Mouse (Mus musculus): ENCODE data around the gene Ldb1. TPM values are rescaled to one million over a fixed set of nuclear protein-coding genes. Genes with fewer than 3 reads are reported as not detected.

Gene Ldb1
- total RNA-seq, 2 experiments from 2014 or later: 113 to 119 TPM

GRCm38 (mm10) chr19:46041933-46042475 is 3.0 kb downstream of the Ldb1 start:
- Histone ChIP-seq H3K4me3 (peak overlapping the region; percentile 82), H3K27ac (peak overlapping the region; percentile 96)
- TF ChIP-seq CTCF (conservative IDR thresholded peaks at IDR 0.05): no peak
- DNase-seq (ENCODE audit: low spot score in 2 of 2): peak; percentile 80 to 83

GRCm38 (mm10) chr19:46041299-46041932 is 3.6 kb downstream of the Ldb1 start:
- Histone ChIP-seq H3K4me3 (peak overlapping the region; percentile 82), H3K27ac (peak overlapping the region; percentile 96)
- no peak for TF ChIP-seq CTCF (conservative IDR thresholded peaks at IDR 0.05)
- DNase-seq (ENCODE audit: low spot score in 2 of 2): no peak

GRCm38 (mm10) chr19:46040149-46040902 is 4.7 kb downstream of the Ldb1 start:
- no peak for TF ChIP-seq CTCF (conservative IDR thresholded peaks at IDR 0.05)
- Histone ChIP-seq H3K27ac (peak overlapping the region; percentile 96), H3K4me3 (peak overlapping the region; percentile 66)
- DNase-seq (ENCODE audit: low spot score in 2 of 2): no peak

- no peak for TF ChIP-seq CTCF (conservative IDR thresholded peaks at IDR 0.05)
- Histone ChIP-seq H3K27ac (peak overlapping the region; percentile 96), H3K4me3 (peak overlapping the region; percentile 66)
- DNase-seq (ENCODE audit: low spot score in 2 of 2): peak; percentile 82 to 88
Measured at GRCm38 (mm10) chr19:46039478-46039877, 5.5 kb downstream of the Ldb1 start.

GRCm38 (mm10) chr19:46038851-46039260 is 6.2 kb downstream of the Ldb1 start:
- no peak for DNase-seq (ENCODE audit: low spot score in 2 of 2)
- Histone ChIP-seq H3K4me3 (peak overlapping the region; percentile 66), H3K27ac (peak overlapping the region; percentile 96)
- TF ChIP-seq CTCF (conservative IDR thresholded peaks at IDR 0.05): no peak

GRCm38 (mm10) chr19:46037925-46038850 is 6.8 kb downstream of the Ldb1 start:
- Histone ChIP-seq H3K27ac (peak overlapping the region; percentile 96), H3K4me3 (peak overlapping the region; percentile 66)
- DNase-seq (ENCODE audit: low spot score in 2 of 2): no peak
- no peak for TF ChIP-seq CTCF (conservative IDR thresholded peaks at IDR 0.05)

- Histone ChIP-seq H3K4me3 (peak overlapping the region; percentile 66; the same call in 1 of the 2 replicates), H3K27ac (peak overlapping the region; percentile 96)
- DNase-seq (ENCODE audit: low spot score in 2 of 2): no peak
- TF ChIP-seq CTCF (conservative IDR thresholded peaks at IDR 0.05): no peak
Measured at GRCm38 (mm10) chr19:46037243-46037924, 7.6 kb downstream of the Ldb1 start.

GRCm38 (mm10) chr19:46036477-46037242 is 8.4 kb downstream of the Ldb1 start:
- no peak for DNase-seq (ENCODE audit: low spot score in 2 of 2)
- peak; percentile 69 for TF ChIP-seq CTCF (conservative IDR thresholded peaks at IDR 0.05)
- peak overlapping the region; percentile 96; the same call in 1 of the 2 replicates for H3K27ac ChIP-seq
- no peak overlapping the region for H3K4me3 ChIP-seq

GRCm38 (mm10) chr19:46035971-46036370 is 9.0 kb downstream of the Ldb1 start:
- no peak for DNase-seq (ENCODE audit: low spot score in 2 of 2)

GRCm38 (mm10) chr19:46033911-46034310 is 11.1 kb downstream of the Ldb1 start:
- no peak for TF ChIP-seq CTCF (conservative IDR thresholded peaks at IDR 0.05)
- no peak overlapping the region for H3K27ac ChIP-seq
- no peak for DNase-seq (ENCODE audit: low spot score in 2 of 2)
- H3K4me3 ChIP-seq: no peak overlapping the region

More at GRCm38 (mm10) chr19:46035971-46036370, 9.0 kb downstream of the Ldb1 start:
- TF ChIP-seq CTCF (conservative IDR thresholded peaks at IDR 0.05): no peak
- no peak overlapping the region for H3K4me3 ChIP-seq
- H3K27ac ChIP-seq: no peak overlapping the region
